Comparison of ENCODE assay signal across 34 mouse cellular contexts in genomic region chr9:14920608-14921007, GRCm38 (mm10). TPM values are rescaled to one million over a fixed set of nuclear protein-coding genes. Genes with fewer than 3 reads are reported as not detected.
DNase-seq lines count a peak whose midpoint lies in the region; ATAC-seq and TF ChIP-seq lines count a peak whose summit lies in the region.
"Had no signal": no experiment of that assay in that cellular context is flagged by ENCODE, and none has a peak within 500 bp of the region (broad histone marks: within the 10 kb centered on the region; RNA-seq: fewer than 3 reads in every experiment).

No protein-coding gene starts in this region.

- peak; percentile 23 for DNase-seq in intestine, embryonic 14.5 days (ENCODE audit: low spot score)
- peak; percentile 45 for DNase-seq in CD4-positive, CD25-positive, alpha-beta regulatory T cell, adult 2 months (ENCODE audit: low read depth, low spot score)
- peak; percentile 52 for DNase-seq in induced T-regulatory cell, adult 2 months (ENCODE audit: low read depth)
- DNase-seq in left cerebral cortex, adult 8-10 months (ENCODE audit: low spot score in 2 of 2), result no peak
- DNase-seq in left cerebral cortex, postnatal 36 days (ENCODE audit: low spot score in 2 of 2), result no peak
- DNase-seq in midbrain, postnatal 0 days (ENCODE audit: low spot score), result no peak
- DNase-seq: adrenal gland, adult 2 months; adrenal gland, postnatal 14 days; B cell, adult 2 months; cerebellum, adult 11 months; cerebellum, adult 2 months; cerebellum, adult 9-11 months; cerebellum, postnatal 25 days; forebrain, postnatal 0 days; gastrocnemius, postnatal 25 days; heart, adult 2 months had no signal

- no peak for TF ChIP-seq CTCF in midbrain, postnatal 0 days (IDR thresholded peaks at IDR 0.05)

- no peak overlapping the region for H3K9ac ChIP-seq in intestine, embryonic 14.5 days (ENCODE audit: low read length)
- no peak overlapping the region for H3K9ac ChIP-seq in intestine, embryonic 16.5 days (ENCODE audit: low read depth, low read length)
- H3K9ac ChIP-seq in midbrain, postnatal 0 days (replicated peaks; ENCODE audit: low read length, poor library complexity, severe bottlenecking), result no peak overlapping the region
- H3K9ac ChIP-seq: embryonic facial prominence, embryonic 12.5 days; embryonic facial prominence, embryonic 15.5 days; forebrain, postnatal 0 days; heart, embryonic 13.5 days; hindbrain, embryonic 12.5 days; hindbrain, embryonic 15.5 days had no signal

- H3K27ac ChIP-seq in intestine, embryonic 14.5 days (ENCODE audit: low read depth), result no peak overlapping the region
- no peak overlapping the region for H3K27ac ChIP-seq in intestine, embryonic 16.5 days (ENCODE audit: low read length)
- H3K27ac ChIP-seq in midbrain, postnatal 0 days (ENCODE audit: low read depth, low read length), result no peak overlapping the region
- H3K27ac ChIP-seq: embryonic facial prominence, embryonic 12.5 days; embryonic facial prominence, embryonic 15.5 days; heart, adult 2 months; heart, embryonic 10.5 days; heart, embryonic 13.5 days; hindbrain, embryonic 12.5 days; hindbrain, embryonic 15.5 days had no signal

- peaks cover 13% of the 10 kb centered on the region for H3K4me1 ChIP-seq in intestine, embryonic 14.5 days (replicated peaks; ENCODE audit: control insufficient read depth, insufficient read depth, low read length)
- H3K4me1 ChIP-seq in intestine, embryonic 16.5 days (ENCODE audit: control insufficient read depth, insufficient read depth, low read length), result 0 out of 2 replicates have a peak, but pooled peaks cover 3% of the 10 kb centered on the region
- H3K4me1 ChIP-seq in midbrain, postnatal 0 days (ENCODE audit: insufficient read depth, low read length), result no peaks in the 10 kb centered on the region
- H3K4me1 ChIP-seq: embryonic facial prominence, embryonic 15.5 days; hindbrain, embryonic 12.5 days had no signal

- intact Hi-C loops in left cerebral cortex, postnatal 36 days (cut with DNase I), result no loop called here

- 71% methylated on average over 4 of the region's 4 CpGs for WGBS in intestine, embryonic 14.5 days
- WGBS in intestine, embryonic 16.5 days, result 75% methylated on average over 4 of the region's 4 CpGs
- WGBS in midbrain, postnatal 0 days, result 80% methylated on average over 4 of the region's 4 CpGs

- H3K4me2 ChIP-seq in intestine, embryonic 14.5 days (ENCODE audit: low read length), result no peak overlapping the region
- no peak overlapping the region for H3K4me2 ChIP-seq in intestine, embryonic 16.5 days (ENCODE audit: low read depth, low read length)
- no peak overlapping the region for H3K4me2 ChIP-seq in midbrain, postnatal 0 days (ENCODE audit: low read depth, low read length, poor library complexity, severe bottlenecking)
- H3K4me2 ChIP-seq: embryonic facial prominence, embryonic 12.5 days; embryonic facial prominence, embryonic 15.5 days; heart, embryonic 13.5 days; hindbrain, embryonic 12.5 days; hindbrain, embryonic 15.5 days had no signal

- ATAC-seq in intestine, embryonic 14.5 days (replicated peaks; ENCODE audit: low FRiP score, low TSS enrichment, low read depth), result no peak
- ATAC-seq in intestine, embryonic 16.5 days, result no peak
- ATAC-seq in midbrain, postnatal 0 days (ENCODE audit: low FRiP score), result no peak
- ATAC-seq: forebrain, embryonic 14.5 days; Patski had no signal

- no peak overlapping the region for H3K4me3 ChIP-seq in intestine, embryonic 14.5 days (ENCODE audit: low read depth, low read length)
- H3K4me3 ChIP-seq in intestine, embryonic 16.5 days (ENCODE audit: low read length), result no peak overlapping the region
- no peak overlapping the region for H3K4me3 ChIP-seq in midbrain, postnatal 0 days (ENCODE audit: low read depth, low read length)
- H3K4me3 ChIP-seq: embryonic facial prominence, embryonic 12.5 days; embryonic facial prominence, embryonic 15.5 days; heart, adult 2 months; heart, embryonic 10.5 days; heart, embryonic 13.5 days; hindbrain, embryonic 12.5 days; hindbrain, embryonic 15.5 days had no signal

- H3K36me3 ChIP-seq in intestine, embryonic 14.5 days (ENCODE audit: control insufficient read depth, insufficient read depth, low read length), result no peaks in the 10 kb centered on the region
- no peaks in the 10 kb centered on the region for H3K36me3 ChIP-seq in intestine, embryonic 16.5 days (ENCODE audit: control insufficient read depth, insufficient read depth, low read length)
- H3K36me3 ChIP-seq in midbrain, postnatal 0 days (ENCODE audit: insufficient read depth, low read length), result no peaks in the 10 kb centered on the region
- H3K36me3 ChIP-seq: embryonic facial prominence, embryonic 12.5 days; embryonic facial prominence, embryonic 15.5 days; G1E; heart, embryonic 10.5 days; heart, embryonic 13.5 days; hindbrain, embryonic 12.5 days; hindbrain, embryonic 15.5 days had no signal

- H3K27me3 ChIP-seq in intestine, embryonic 14.5 days (replicated peaks; ENCODE audit: control insufficient read depth, insufficient read depth, low read length), result no peaks in the 10 kb centered on the region
- H3K27me3 ChIP-seq in intestine, embryonic 16.5 days (replicated peaks; ENCODE audit: control insufficient read depth, insufficient read depth, low read length), result no peaks in the 10 kb centered on the region
- no peaks in the 10 kb centered on the region for H3K27me3 ChIP-seq in midbrain, postnatal 0 days (ENCODE audit: insufficient read depth, low read length)
- H3K27me3 ChIP-seq: CH12.LX; embryonic facial prominence, embryonic 12.5 days; embryonic facial prominence, embryonic 15.5 days; heart, embryonic 13.5 days; hindbrain, embryonic 12.5 days; hindbrain, embryonic 15.5 days; Patski had no signal

- no peaks in the 10 kb centered on the region for H3K9me3 ChIP-seq in intestine, embryonic 14.5 days (ENCODE audit: control insufficient read depth, low read length)
- H3K9me3 ChIP-seq in intestine, embryonic 16.5 days (ENCODE audit: control insufficient read depth, low read length), result no peaks in the 10 kb centered on the region
- H3K9me3 ChIP-seq in midbrain, postnatal 0 days (ENCODE audit: low read length), result no peaks in the 10 kb centered on the region
- H3K9me3 ChIP-seq: embryonic facial prominence, embryonic 12.5 days; embryonic facial prominence, embryonic 15.5 days; G1E; heart, embryonic 10.5 days; heart, embryonic 13.5 days; hindbrain, embryonic 12.5 days; hindbrain, embryonic 15.5 days had no signal

RNA-seq across cellular contexts. Expression of gene Izumo1r, which starts 16.9 kb away (rescaled TPM):
- polyA plus RNA-seq in intestine, embryonic 14.5 days (2014; fragmentation: Nextera tagmentation; extraction: Ambion mirVana), result not detected in 2 replicates
- not detected in 2 replicates for polyA plus RNA-seq in intestine, embryonic 16.5 days (2015; fragmentation: Nextera tagmentation; extraction: Ambion mirVana)
- not detected for total RNA-seq in left cerebral cortex, adult 8-10 months (2022)
- total RNA-seq in left cerebral cortex, postnatal 36 days (2021), result not detected
- total RNA-seq in midbrain, postnatal 0 days (2014; rRNA removed), result not detected in 2 replicates
- polyA plus RNA-seq in midbrain, postnatal 0 days (2015; fragmentation: Nextera tagmentation; extraction: Ambion mirVana), result not detected in 2 replicates
- total RNA-seq: adrenal gland, adult 2 months; adrenal gland, postnatal 14 days; adrenal gland, postnatal 4 days; CH12.LX; common myeloid progenitor, adult 5-6 weeks; forebrain, postnatal 0 days; gastrocnemius, adult 8-10 months; gastrocnemius, postnatal 25 days; heart, adult 2 months; heart, postnatal 25 days; hematopoietic stem cell, adult 5-6 weeks had no signal
- polyA plus RNA-seq: cerebellum, adult 2 months; forebrain, embryonic 11.5 days; forebrain, embryonic 14.5 days; forebrain, postnatal 0 days; frontal cortex, adult 2 months; G1E; heart, embryonic 13.5 days; hindbrain, embryonic 12.5 days; hindbrain, embryonic 15.5 days; Patski had no signal

Comparison
In these comparisons a context has a peak if more than half of its experiments do, and no peak if none do; other contexts are left out.
1. DNase-seq: peak in intestine, embryonic 14.5 days (single experiment), CD4-positive, CD25-positive, alpha-beta regulatory T cell, adult 2 months (single experiment) and induced T-regulatory cell, adult 2 months (single experiment); none in left cerebral cortex, adult 8-10 months (0 of 2), left cerebral cortex, postnatal 36 days (0 of 2) and midbrain, postnatal 0 days (single experiment).